In genomic region chr4:45107601-45108277, GRCm38 (mm10) we compare ENCODE assay signal across 8 mouse cellular contexts. TPM values are rescaled to one million over a fixed set of nuclear protein-coding genes. Genes with fewer than 3 reads are reported as not detected.
DNase-seq lines count a peak whose midpoint lies in the region; ATAC-seq lines count a peak whose summit lies in the region.

Gene Tomm5, minus strand, starts transcription at chr4:45108114.

- peak; percentile 92 for DNase-seq in adipocyte (ENCODE audit: low spot score)
- peak; percentile 94 for DNase-seq in embryo, embryonic 10 days (ENCODE audit: low spot score)
- DNase-seq in gastrocnemius, postnatal 10 days, result peak; percentile 83
- peak; percentile 93 for DNase-seq in induced T-regulatory cell, adult 2 months (ENCODE audit: low read depth)
- peak; percentile 84 to 95 for DNase-seq in left cerebral cortex, adult 9 months (ENCODE audit: low spot score in 2 of 2)
- peak; percentile 89 for DNase-seq in right cerebral cortex, postnatal 14 days
- DNase-seq in urinary bladder, postnatal 36 days (ENCODE audit: low spot score in 2 of 2), result peak; percentile 83 to 91

- ATAC-seq in megakaryocyte progenitor cell, adult 5-6 weeks (replicated peaks; ENCODE audit: poor library complexity), result peak; percentile 98

RNA-seq across cellular contexts. Expression of gene Tomm5, which starts in this region (rescaled TPM):
- 10 to 100 TPM; 76.8 to 83.7 TPM for total RNA-seq in gastrocnemius, postnatal 10 days (2021)
- total RNA-seq in megakaryocyte progenitor cell, adult 5-6 weeks (2015), result 231 and 253 TPM in 2 replicates
- total RNA-seq in megakaryocyte progenitor cell, adult 5-6 weeks (2017), result 239 and 266 TPM in 2 replicates

Comparison
In these comparisons a context has a peak if more than half of its experiments do, and no peak if none do; other contexts are left out.
1. Peak in every context shown above with its lines: DNase-seq and ATAC-seq.